Comparison of ENCODE assay signal across 9 mouse cellular contexts in genomic region chrX:162267679-162268078, GRCm38 (mm10).
DNase-seq lines count a peak whose midpoint lies in the region; ATAC-seq and TF ChIP-seq lines count a peak whose summit lies in the region.
"Had no signal": no experiment of that assay in that cellular context is flagged by ENCODE, and none has a peak within 500 bp of the region (broad histone marks: within the 10 kb centered on the region; RNA-seq: fewer than 3 reads in every experiment).

No protein-coding gene starts in this region.

- ATAC-seq in forebrain, embryonic 11.5 days (replicated peaks; ENCODE audit: low FRiP score), result peak; percentile 78
- ATAC-seq in forebrain, embryonic 16.5 days, result no peak
- peak; percentile 69 for ATAC-seq in Patski
- peak; percentile 32; the same call in 1 of the 2 replicates for ATAC-seq in liver, embryonic 14.5 days (ENCODE audit: insufficient read depth)

- no peak overlapping the region for H3K4me3 ChIP-seq in forebrain, embryonic 11.5 days (ENCODE audit: low read depth, low read length)
- H3K4me3 ChIP-seq in forebrain, embryonic 16.5 days (replicated peaks; ENCODE audit: low read length), result no peak overlapping the region
- H3K4me3 ChIP-seq in liver, embryonic 14.5 days (ENCODE audit: insufficient read depth in 1 of 2, low read depth in 2 of 2, low read length in 2 of 2), result no peak overlapping the region
- H3K4me3 ChIP-seq in layer of hippocampus, adult 2 months, result no peak overlapping the region
- H3K4me3 ChIP-seq: limb, embryonic 12.5 days had no signal

- H3K27ac ChIP-seq in forebrain, embryonic 11.5 days (ENCODE audit: low read depth, low read length), result no peak overlapping the region
- H3K27ac ChIP-seq in forebrain, embryonic 16.5 days (ENCODE audit: low read length), result no peak overlapping the region
- H3K27ac ChIP-seq in liver, embryonic 14.5 days, result no peak overlapping the region
- H3K27ac ChIP-seq in layer of hippocampus, adult 2 months, result no peak overlapping the region
- H3K27ac ChIP-seq: limb, embryonic 12.5 days had no signal

- in situ Hi-C loops in Patski (cut with MboI; ENCODE audit: low pct_unique_long_range_greater_than_20kb), result no loop called here

- peak; percentile 52 for DNase-seq in forebrain, embryonic 11.5 days (ENCODE audit: low spot score)
- DNase-seq in Patski (ENCODE audit: low read depth, low spot score) (peak; percentile 30), MN1 (ENCODE audit: low spot score) (no peak)
- peak; percentile 5 for DNase-seq in forelimb bud, embryonic 11.5 days (ENCODE audit: low read depth, low spot score)
- DNase-seq in liver, embryonic 14.5 days (ENCODE audit: low read depth in 3 of 3, low spot score in 3 of 3), result no peak
- no peak for DNase-seq in spleen, adult 12 weeks (ENCODE audit: low spot score)
- DNase-seq in layer of hippocampus, adult 2 months (ENCODE audit: low spot score in 2 of 2), result no peak

- WGBS in forebrain, embryonic 11.5 days, result 17% methylated on average over 1 of the region's 1 CpGs
- WGBS in forebrain, embryonic 16.5 days, result 25% methylated on average over 1 of the region's 1 CpGs
- 24% methylated on average over 1 of the region's 1 CpGs for WGBS in liver, embryonic 14.5 days (ENCODE audit: insufficient replicate concordance)

- H3K27me3 ChIP-seq in forebrain, embryonic 11.5 days (ENCODE audit: control insufficient read depth, insufficient read depth, low read length), result peaks cover 3% of the 10 kb centered on the region
- no peaks in the 10 kb centered on the region for H3K27me3 ChIP-seq in forebrain, embryonic 16.5 days (replicated peaks; ENCODE audit: control insufficient read depth, insufficient read depth, low read length)
- peaks cover 6% of the 10 kb centered on the region for H3K27me3 ChIP-seq in Patski
- no peaks in the 10 kb centered on the region for H3K27me3 ChIP-seq in liver, embryonic 14.5 days (ENCODE audit: control insufficient read depth, insufficient read depth, low read length)

- no peaks in the 10 kb centered on the region for H3K36me3 ChIP-seq in forebrain, embryonic 11.5 days (ENCODE audit: control insufficient read depth, insufficient read depth, low read length)
- no peaks in the 10 kb centered on the region for H3K36me3 ChIP-seq in forebrain, embryonic 16.5 days (ENCODE audit: control insufficient read depth, insufficient read depth)
- H3K36me3 ChIP-seq in liver, embryonic 14.5 days (replicated peaks; ENCODE audit: control insufficient read depth, insufficient read depth, low read depth), result no peaks in the 10 kb centered on the region
- H3K36me3 ChIP-seq: limb, embryonic 12.5 days had no signal

- no peaks in the 10 kb centered on the region for H3K4me1 ChIP-seq in forebrain, embryonic 11.5 days (replicated peaks; ENCODE audit: control insufficient read depth, insufficient read depth, low read length)
- H3K4me1 ChIP-seq in forebrain, embryonic 16.5 days (replicated peaks; ENCODE audit: control insufficient read depth, insufficient read depth, low read length), result no peaks in the 10 kb centered on the region
- peaks cover 28 to 29% of the 10 kb centered on the region in 2 experiments for H3K4me1 ChIP-seq in liver, embryonic 14.5 days (replicated peaks; ENCODE audit: control insufficient read depth in 2 of 2, insufficient read depth in 2 of 2, low read length in 1 of 2)
- H3K4me1 ChIP-seq: limb, embryonic 12.5 days had no signal

- no peak overlapping the region for H3K9ac ChIP-seq in forebrain, embryonic 11.5 days (ENCODE audit: low read length)
- H3K9ac ChIP-seq in forebrain, embryonic 16.5 days (replicated peaks; ENCODE audit: low read depth, low read length), result no peak overlapping the region
- H3K9ac ChIP-seq in liver, embryonic 14.5 days (replicated peaks), result no peak overlapping the region
- H3K9ac ChIP-seq: limb, embryonic 12.5 days had no signal

- no peak for TF ChIP-seq CTCF in Patski (IDR thresholded peaks at IDR 0.05)
- TF ChIP-seq CTCF in liver, embryonic 14.5 days (IDR thresholded peaks at IDR 0.05; ENCODE audit: low read depth), result no peak
- TF ChIP-seq CTCF in layer of hippocampus, adult 2 months (conservative IDR thresholded peaks at IDR 0.05), result no peak

- no peak overlapping the region for H3K4me2 ChIP-seq in forebrain, embryonic 11.5 days (ENCODE audit: low read depth, low read length, severe bottlenecking)
- H3K4me2 ChIP-seq in forebrain, embryonic 16.5 days (ENCODE audit: low read length), result no peak overlapping the region
- H3K4me2 ChIP-seq in liver, embryonic 14.5 days (ENCODE audit: low read depth), result no peak overlapping the region
- H3K4me2 ChIP-seq: limb, embryonic 12.5 days had no signal

- POLR2A ChIA-PET in Patski (lab: Charles Lee), result no interaction called here

- no peaks in the 10 kb centered on the region for H3K9me3 ChIP-seq in forebrain, embryonic 11.5 days (ENCODE audit: control insufficient read depth, low read length)
- H3K9me3 ChIP-seq in forebrain, embryonic 16.5 days (ENCODE audit: control insufficient read depth, low read length), result no peaks in the 10 kb centered on the region
- H3K9me3 ChIP-seq in liver, embryonic 14.5 days (ENCODE audit: control insufficient read depth, low read length), result no peaks in the 10 kb centered on the region
- H3K9me3 ChIP-seq: limb, embryonic 12.5 days had no signal

- CTCF ChIA-PET in Patski (lab: Charles Lee), result interaction anchor here (1.3 kb wide), 1 partner anchor 12 kb away, joined by 4 read pairs; no protein-coding TSS in a partner anchor

- no peak for TF ChIP-seq EP300 in liver, embryonic 14.5 days (IDR thresholded peaks at IDR 0.05; ENCODE audit: low read depth)

Comparison
In these comparisons a context has a peak if more than half of its experiments do, and no peak if none do; other contexts are left out.
1. DNase-seq: peak in forebrain, embryonic 11.5 days (single experiment), Patski (single experiment) and forelimb bud, embryonic 11.5 days (single experiment); none in liver, embryonic 14.5 days (0 of 3), spleen, adult 12 weeks (single experiment), layer of hippocampus, adult 2 months (0 of 2) and MN1 (single experiment).